Mouse (Mus musculus) right cerebral cortex, postnatal 25 days (tissue): ENCODE data around the gene Recql5.

Experiments used
- DNase-seq: peaks from one replicate; pipeline ENCODE4 v3.0.0; 2022

The Recql5 gene

DNA sequence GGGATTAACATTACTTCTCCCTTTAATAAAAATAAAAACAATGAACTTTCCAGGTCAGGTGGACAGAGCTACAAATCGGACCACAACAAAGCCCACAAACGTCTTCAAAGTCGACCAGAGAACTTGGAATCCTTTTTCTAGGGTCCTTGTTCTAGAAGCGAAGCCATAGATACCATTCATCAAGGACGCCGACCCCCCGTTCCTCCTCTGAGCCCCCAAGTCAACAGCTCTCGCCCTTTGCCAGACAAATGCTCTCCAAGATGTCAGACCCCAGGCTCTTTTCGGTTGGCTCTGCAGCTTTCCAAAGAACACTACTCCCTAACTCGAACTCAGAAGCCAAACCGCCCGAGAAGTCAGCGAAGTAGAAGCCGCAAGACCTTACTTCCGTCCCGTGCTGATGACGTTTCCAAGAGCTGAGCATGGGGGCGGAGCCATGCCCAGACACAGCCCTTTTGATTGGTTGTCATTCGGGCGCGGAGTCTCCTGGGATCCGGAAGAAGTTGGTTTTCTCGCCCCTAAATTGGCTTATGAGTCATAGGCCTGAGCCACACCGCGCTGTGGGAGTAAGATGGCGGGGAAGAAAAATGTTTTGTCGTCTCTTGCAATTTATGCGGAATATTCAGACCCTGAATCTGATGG is at the start of gene Recql5, which contains the start of gene Sap30bp:
Recql5 (minus strand) TSS at position 370 of the 639 bp plus-strand sequence.
Sap30bp (plus strand) TSS at position 175 of the 639 bp plus-strand sequence.
- DNase-seq: peak; percentile 97

- no peak for DNase-seq
Measured at GRCm38 (mm10) chr11:115982472-115982871, 49.2 kb upstream of the Recql5 start.

DNA sequence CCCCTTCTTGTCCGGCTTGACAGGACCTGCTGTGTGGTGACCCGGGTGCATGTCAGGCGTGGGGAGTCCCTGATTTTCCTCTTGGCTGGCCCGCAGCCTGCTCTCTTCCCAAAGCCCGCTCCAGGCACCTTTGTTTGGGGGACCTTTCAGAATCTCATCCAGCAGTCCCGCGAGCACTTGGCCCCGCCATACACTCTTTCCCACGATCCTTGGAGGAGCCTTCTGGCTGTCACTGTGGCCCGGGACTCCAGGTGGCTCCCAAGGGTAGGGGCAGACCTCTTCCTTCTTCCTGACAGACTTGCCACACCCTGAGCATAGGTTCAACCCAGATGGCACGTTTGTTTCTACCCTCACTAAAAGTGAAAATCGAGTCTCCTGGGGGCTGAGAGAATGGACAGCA is 42.3 kb upstream of the Recql5 start:
- no peak for DNase-seq

GRCm38 (mm10) chr11:115975083-115975420 is 41.8 kb upstream of the Recql5 start:
- DNase-seq: no peak

- DNase-seq: no peak
Measured at GRCm38 (mm10) chr11:115974309-115975082, 41.2 kb upstream of the Recql5 start, which contains the start of gene Itgb4. Gene Itgb4 (plus strand): TSS chr11:115974709.

- no peak for DNase-seq
Measured at GRCm38 (mm10) chr11:115971016-115971415, 37.7 kb upstream of the Recql5 start.

- no peak for DNase-seq
Measured at GRCm38 (mm10) chr11:115970006-115970673, 36.9 kb upstream of the Recql5 start.

DNA sequence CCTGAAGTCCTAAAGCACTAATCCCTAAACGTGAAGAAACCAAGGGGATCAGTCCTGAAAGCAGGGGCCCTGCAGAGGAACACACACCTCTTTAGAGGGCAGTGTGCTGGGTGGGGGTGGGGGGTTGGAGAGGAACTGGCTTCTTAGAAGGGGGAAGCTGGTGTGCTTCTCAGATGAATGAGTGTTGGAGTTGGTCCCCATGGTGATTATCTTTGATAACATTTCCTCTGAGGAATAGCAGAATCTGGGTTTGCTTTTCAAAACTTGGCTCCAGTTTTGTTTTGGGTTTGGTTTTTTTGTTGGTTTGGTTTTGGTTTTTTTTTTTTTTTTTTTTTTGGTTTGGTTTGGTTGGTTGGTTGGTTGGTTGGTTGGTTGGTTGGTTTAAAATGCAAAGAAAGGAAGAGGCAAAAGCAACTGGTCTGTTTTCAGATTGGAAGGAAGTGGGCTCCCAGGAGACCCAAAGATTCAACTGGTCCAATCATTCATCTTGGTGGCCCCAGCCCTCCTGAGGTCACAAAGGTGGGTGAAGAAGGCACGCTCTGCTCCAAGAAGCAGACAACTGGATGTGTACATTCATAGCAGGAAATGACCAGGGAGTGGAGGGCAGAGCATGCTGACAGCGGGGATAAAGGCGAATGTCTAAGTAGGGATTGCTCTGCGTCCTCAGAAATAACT is 35.6 kb upstream of the Recql5 start:
- DNase-seq: no peak

GRCm38 (mm10) chr11:115964977-115965604 is 31.8 kb upstream of the Recql5 start:
- no peak for DNase-seq

DNA sequence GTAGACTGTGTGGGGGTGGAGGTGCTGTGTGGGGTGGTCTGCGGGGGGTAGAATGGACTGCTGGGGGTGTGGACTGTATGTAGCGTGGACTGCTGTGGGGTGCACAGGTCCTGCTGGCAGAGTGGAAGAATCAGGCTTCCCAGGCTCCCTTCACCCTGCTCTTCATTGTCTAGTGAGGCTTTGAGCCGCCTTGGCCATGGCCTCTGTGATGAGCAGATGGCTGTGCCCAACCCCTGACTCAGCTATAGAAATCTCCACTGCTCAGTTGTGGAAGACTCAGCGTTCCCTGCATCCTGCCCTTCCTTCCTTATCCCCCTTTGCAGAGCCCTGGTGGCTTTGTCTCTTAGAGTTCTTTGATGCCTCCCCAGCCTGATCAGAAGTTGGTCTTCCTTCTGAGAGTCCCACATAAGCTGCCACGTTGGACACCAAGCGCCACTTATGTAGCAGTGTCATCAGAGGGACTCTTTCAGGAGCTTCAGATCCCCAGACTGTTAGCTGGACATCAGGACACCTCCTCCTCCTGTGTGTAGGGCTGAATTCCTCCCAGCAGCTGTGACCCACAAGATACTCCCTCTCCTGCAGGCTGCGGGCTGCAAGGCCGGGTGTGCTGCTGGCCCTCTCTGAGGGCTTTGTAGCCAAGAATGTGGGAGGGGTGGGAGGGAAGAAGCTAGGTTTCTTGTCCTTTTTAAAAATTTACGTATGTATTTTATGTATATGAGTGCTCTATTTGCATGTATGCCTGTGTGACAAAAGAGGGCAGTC is 29.6 kb upstream of the Recql5 start:
- no peak for DNase-seq

- no peak for DNase-seq
Measured at GRCm38 (mm10) chr11:115959018-115959417, 25.7 kb upstream of the Recql5 start.

- DNase-seq: no peak
Measured at GRCm38 (mm10) chr11:115957971-115958370, 24.7 kb upstream of the Recql5 start.

- DNase-seq: no peak
Measured at GRCm38 (mm10) chr11:115956453-115956852, 23.2 kb upstream of the Recql5 start.

- DNase-seq: no peak
Measured at GRCm38 (mm10) chr11:115955195-115955858, 22.1 kb upstream of the Recql5 start.

DNA sequence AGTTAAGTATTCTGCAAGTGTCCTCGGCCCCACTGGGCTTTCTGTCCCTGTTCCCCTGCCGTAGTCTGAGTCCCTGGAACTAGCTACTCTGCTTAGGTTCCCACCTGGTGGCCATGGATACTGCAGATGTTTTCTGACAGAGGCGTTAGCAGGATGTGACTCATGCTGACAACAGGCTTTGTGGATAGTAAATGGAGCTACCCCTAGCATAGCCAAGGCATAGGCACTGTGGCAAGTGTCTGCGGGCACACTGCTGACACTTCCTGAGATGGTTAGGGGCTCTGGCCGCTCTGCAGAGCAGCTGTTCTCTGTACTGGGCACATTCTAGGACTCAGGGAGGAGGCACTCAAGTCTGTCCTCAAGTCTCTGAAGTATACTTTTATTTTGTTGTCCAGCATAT is 21.4 kb upstream of the Recql5 start:
- DNase-seq: no peak

DNA sequence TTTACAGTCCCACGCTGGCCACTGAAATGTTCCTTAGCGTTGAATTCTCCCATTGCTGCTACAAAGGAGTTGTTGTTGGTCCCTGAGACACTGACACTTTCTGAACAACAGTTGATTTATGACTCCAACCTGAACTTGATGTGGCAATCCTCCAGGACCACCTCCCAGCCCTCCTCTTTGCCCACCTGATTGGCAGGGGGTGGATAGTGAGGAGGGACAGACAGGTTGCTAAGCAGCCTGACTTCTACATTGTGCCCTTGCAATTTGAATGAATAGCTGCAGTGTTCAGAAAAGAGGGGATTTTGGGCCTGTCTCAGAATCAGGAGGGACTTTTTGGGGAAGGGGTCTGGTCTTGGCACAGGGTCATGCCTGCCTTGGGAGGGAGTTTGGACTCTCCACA is 17.4 kb upstream of the Recql5 start:
- no peak for DNase-seq

GRCm38 (mm10) chr11:115948316-115948715 is 15.0 kb upstream of the Recql5 start:
- DNase-seq: no peak

GRCm38 (mm10) chr11:115946221-115946828 is 13.0 kb upstream of the Recql5 start:
- no peak for DNase-seq

- DNase-seq: no peak
Measured at GRCm38 (mm10) chr11:115945247-115945646, 12.0 kb upstream of the Recql5 start.

GRCm38 (mm10) chr11:115941980-115942379 is 8.7 kb upstream of the Recql5 start:
- DNase-seq: no peak
